Mouse (Mus musculus) embryonic facial prominence, embryonic 12.5 days (tissue): ENCODE data around the gene Spem1. TPM values are rescaled to one million over a fixed set of nuclear protein-coding genes. Genes with fewer than 3 reads are reported as not detected.

Source experiments
- ATAC-seq: fragments of 200-750 bp; cut with Nextera tagmentation; 2 replicates; pipeline ENCODE4 v1.8.0; 2017; ENCODE audit not compliant: insufficient number of reproducible peaks, insufficient read depth, low FRiP score, low TSS enrichment
- H3K27ac ChIP-seq: fragments of 300-500 bp; sonication (generic); 2 replicates; pipeline ENCODE4 v1.5.1; 2016; ENCODE audit warnings: mild to moderate bottlenecking
- H3K27me3 ChIP-seq: fragments of 300-500 bp; sonication (generic); 2 replicates; pipeline ENCODE4 v1.6.1; 2016; ENCODE audit warnings: mild to moderate bottlenecking, moderate library complexity
- H3K36me3 ChIP-seq: fragments of 300-500 bp; sonication (generic); 2 replicates; pipeline ENCODE4 v1.6.1; 2016; ENCODE audit warnings: mild to moderate bottlenecking
- H3K4me1 ChIP-seq: fragments of 300-500 bp; sonication (generic); 2 replicates; pipeline ENCODE4 v1.6.1; 2016
- H3K4me2 ChIP-seq: fragments of 300-500 bp; sonication (generic); replicated peaks from 2 replicates; pipeline ENCODE4 v1.6.1; 2016; ENCODE audit warnings: mild to moderate bottlenecking, moderate library complexity
- H3K4me3 ChIP-seq: fragments of 300-500 bp; sonication (generic); 2 replicates; pipeline ENCODE4 v1.5.1; 2016; ENCODE audit warnings: mild to moderate bottlenecking
- H3K9ac ChIP-seq: fragments of 300-500 bp; sonication (generic); 2 replicates; pipeline ENCODE4 v1.6.1; 2016; ENCODE audit warnings: mild to moderate bottlenecking, moderate library complexity
- H3K9me3 ChIP-seq: fragments of 300-500 bp; sonication (generic); 2 replicates; pipeline ENCODE4 v1.6.1; 2016; ENCODE audit warnings: mild to moderate bottlenecking, moderate library complexity
- WGBS: fragments of 180-500 bp; shearing (Covaris S2); methylation state at CpG from one replicate; pipeline ENCODE4 v1.1.7; 2016; 5-methylcytosine and 5-hydroxymethylcytosine counted together
- polyA plus RNA-seq: library from polyadenylated mRNA; unstranded; fragments of >200 nt; fragmentation: Nextera tagmentation; extraction: Ambion mirVana; gene quantifications from 2 replicates; pipeline ENCODE4 v1.2.1, GENCODE M21; 2016

Gene Spem1
- polyA plus RNA-seq, 1 experiment from 2014 or later = 0.58 TPM

DNA sequence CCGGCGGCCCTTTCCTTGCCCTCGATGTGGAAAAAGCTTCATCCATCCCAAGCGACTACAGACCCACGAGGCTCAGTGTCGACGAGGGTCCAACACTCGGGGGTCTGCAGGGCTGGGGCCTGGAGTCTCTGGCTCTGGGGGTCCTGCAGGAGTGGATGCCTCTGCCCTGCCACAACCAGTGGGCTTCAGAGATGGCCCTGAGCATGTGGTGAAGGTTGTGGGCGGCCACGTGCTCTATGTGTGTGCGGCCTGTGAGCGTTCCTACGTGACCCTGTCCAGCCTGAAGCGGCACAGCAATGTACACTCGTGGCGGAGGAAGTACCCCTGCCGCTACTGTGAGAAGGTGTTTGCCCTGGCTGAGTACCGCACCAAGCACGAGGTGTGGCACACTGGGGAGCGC is 45.5 kb downstream of the Spem1 start:
- Histone ChIP-seq H3K9me3 (no peaks in the 10 kb centered on the region), H3K9ac (0 out of 2 replicates have a peak overlapping the region, but pooled peaks have one; percentile 10), H3K4me1 (peaks cover 12% of the 10 kb centered on the region), H3K27ac (no peak overlapping the region), H3K27me3 (peaks cover 40% of the 10 kb centered on the region), H3K36me3 (peaks cover 13% of the 10 kb centered on the region), H3K4me3 (no peak overlapping the region), H3K4me2 (no peak overlapping the region)
- no peak for ATAC-seq
- WGBS = 84% methylated on average over 20 of the region's 20 CpGs

- H3K36me3 ChIP-seq = peaks cover 13% of the 10 kb centered on the region
- H3K9me3 ChIP-seq = no peaks in the 10 kb centered on the region
- WGBS = 71% methylated on average over 10 of the region's 10 CpGs
- H3K27me3 ChIP-seq = peaks cover 40% of the 10 kb centered on the region
- H3K27ac ChIP-seq = no peak overlapping the region
- H3K4me3 ChIP-seq = no peak overlapping the region
- no peak for ATAC-seq
- peaks cover 12% of the 10 kb centered on the region for H3K4me1 ChIP-seq
- H3K4me2 ChIP-seq = no peak overlapping the region
- H3K9ac ChIP-seq = 0 out of 2 replicates have a peak overlapping the region, but pooled peaks have one; percentile 10
Observed at GRCm38 (mm10) chr11:69775716-69776115, 46.3 kb downstream of the Spem1 start.

GRCm38 (mm10) chr11:69774961-69775360 is 47.0 kb downstream of the Spem1 start:
- H3K4me1 ChIP-seq = peaks cover 12% of the 10 kb centered on the region
- H3K27me3 ChIP-seq = peaks cover 40% of the 10 kb centered on the region
- no peaks in the 10 kb centered on the region for H3K9me3 ChIP-seq
- no peak overlapping the region for H3K4me3 ChIP-seq
- H3K4me2 ChIP-seq = no peak overlapping the region
- no peak for ATAC-seq
- H3K9ac ChIP-seq = no peak overlapping the region
- no peak overlapping the region for H3K27ac ChIP-seq
- WGBS = 58% methylated on average over 5 of the region's 5 CpGs
- H3K36me3 ChIP-seq = peaks cover 13% of the 10 kb centered on the region

Other genes with a start within 250 kb of the Spem1 start
- 29.4 and 36.2 TPM in 2 replicates for gene Wrap53, start 241.9 kb downstream of the Spem1 start, polyA plus RNA-seq
- 159 and 161 TPM in 2 replicates for gene Trp53, start 241.8 kb downstream of the Spem1 start, polyA plus RNA-seq
- gene Atp1b2, start 216.2 kb downstream of the Spem1 start, polyA plus RNA-seq = 4.2 and 5.3 TPM in 2 replicates
- gene Shbg, start 204.3 kb downstream of the Spem1 start, polyA plus RNA-seq = not detected in 2 replicates
- gene Sat2, start 200.2 kb downstream of the Spem1 start, polyA plus RNA-seq = 25.4 and 25.8 TPM in 2 replicates
- 52.2 and 58.4 TPM in 2 replicates for gene Fxr2, start 189.2 kb downstream of the Spem1 start, polyA plus RNA-seq
- 0.36 TPM in 1 of 2 replicates, not detected in the other for gene Sox15, start 166.9 kb downstream of the Spem1 start, polyA plus RNA-seq
- 63.3 and 67.9 TPM in 2 replicates for gene Mpdu1, start 159.5 kb downstream of the Spem1 start, polyA plus RNA-seq
- gene Cd68, start 156.0 kb downstream of the Spem1 start, polyA plus RNA-seq = 8.0 and 8.5 TPM in 2 replicates
- 561 and 632 TPM in 2 replicates for gene Eif4a1, start 149.8 kb downstream of the Spem1 start, polyA plus RNA-seq
- gene Senp3, start 140.1 kb downstream of the Spem1 start, polyA plus RNA-seq = 134 and 147 TPM in 2 replicates
- gene Tnfsf13, start 136.4 kb downstream of the Spem1 start, polyA plus RNA-seq = 0.50 TPM in 2 replicates
- gene Tnfsf12, start 126.3 kb downstream of the Spem1 start, polyA plus RNA-seq = 3.1 and 3.9 TPM in 2 replicates
- 2.5 and 3.5 TPM in 2 replicates for gene Tnfsfm13, start 126.1 kb downstream of the Spem1 start, polyA plus RNA-seq
- 27.9 and 32.7 TPM in 2 replicates for gene Polr2a, start 63.5 kb downstream of the Spem1 start, polyA plus RNA-seq
- gene Slc35g3, start 60.2 kb downstream of the Spem1 start, polyA plus RNA-seq = not detected in 2 replicates
- 2.1 and 2.4 TPM in 2 replicates for gene Zbtb4, start 56.3 kb downstream of the Spem1 start, polyA plus RNA-seq
- gene Chrnb1, start 26.2 kb downstream of the Spem1 start, polyA plus RNA-seq = 11.1 and 11.9 TPM in 2 replicates
- 1.7 and 2.2 TPM in 2 replicates for gene Fgf11, start 20.3 kb downstream of the Spem1 start, polyA plus RNA-seq
- 2.9 and 3.0 TPM in 2 replicates for gene Tmem102, start 16.6 kb downstream of the Spem1 start, polyA plus RNA-seq
- not detected in 2 replicates for gene Gm39566, start 6.9 kb downstream of the Spem1 start, polyA plus RNA-seq
- gene Spem2, start 3.7 kb downstream of the Spem1 start, polyA plus RNA-seq = not detected in 2 replicates
- gene Nlgn2, start 15.6 kb upstream of the Spem1 start, polyA plus RNA-seq = 13.0 and 13.1 TPM in 2 replicates
- 351 and 399 TPM in 2 replicates for gene Tmem256, start 16.3 kb upstream of the Spem1 start, polyA plus RNA-seq
- gene Plscr3, start 24.2 kb upstream of the Spem1 start, polyA plus RNA-seq = 122 and 127 TPM in 2 replicates
- gene Tnk1, start 36.5 kb upstream of the Spem1 start, polyA plus RNA-seq = 2.4 and 2.5 TPM in 2 replicates
- not detected in 2 replicates for gene Tmem95, start 55.8 kb upstream of the Spem1 start, polyA plus RNA-seq
- gene Kctd11, start 59.2 kb upstream of the Spem1 start, polyA plus RNA-seq = 2.9 and 3.0 TPM in 2 replicates
- 0.83 and 1.3 TPM in 2 replicates for gene Acap1, start 73.4 kb upstream of the Spem1 start, polyA plus RNA-seq
- gene 2810408A11Rik, start 78.8 kb upstream of the Spem1 start, polyA plus RNA-seq = 21.4 and 23.6 TPM in 2 replicates
- gene Neurl4, start 78.9 kb upstream of the Spem1 start, polyA plus RNA-seq = 14.2 and 15.9 TPM in 2 replicates
- gene Gps2, start 91.7 kb upstream of the Spem1 start, polyA plus RNA-seq = 84.8 and 92.0 TPM in 2 replicates
- 1,661 and 1,669 TPM in 2 replicates for gene Eif5a, start 99.8 kb upstream of the Spem1 start, polyA plus RNA-seq
- gene Ybx2, start 113.6 kb upstream of the Spem1 start, polyA plus RNA-seq = 10.7 and 11.4 TPM in 2 replicates
- 34.2 and 36.1 TPM in 2 replicates for gene Slc2a4, start 126.0 kb upstream of the Spem1 start, polyA plus RNA-seq
- gene Cldn7, start 142.6 kb upstream of the Spem1 start, polyA plus RNA-seq = 29.6 and 32.2 TPM in 2 replicates
- gene Ctdnep1, start 159.0 kb upstream of the Spem1 start, polyA plus RNA-seq = 32.4 and 32.8 TPM in 2 replicates
- 123 and 130 TPM in 2 replicates for gene Elp5, start 160.3 kb upstream of the Spem1 start, polyA plus RNA-seq
- gene Gabarap, start 169.0 kb upstream of the Spem1 start, polyA plus RNA-seq = 463 and 471 TPM in 2 replicates
- 95.1 and 99.1 TPM in 2 replicates for gene Phf23, start 173.6 kb upstream of the Spem1 start, polyA plus RNA-seq
- 67.2 and 70.3 TPM in 2 replicates for gene Dvl2, start 178.4 kb upstream of the Spem1 start, polyA plus RNA-seq
- 66.8 and 70.4 TPM in 2 replicates for gene Acadvl, start 193.2 kb upstream of the Spem1 start, polyA plus RNA-seq
- gene Dlg4, start 194.8 kb upstream of the Spem1 start, polyA plus RNA-seq = 12.6 and 14.9 TPM in 2 replicates
- 0.51 and 0.83 TPM in 2 replicates for gene Asgr1, start 231.9 kb upstream of the Spem1 start, polyA plus RNA-seq